In the genomic region with DNA sequence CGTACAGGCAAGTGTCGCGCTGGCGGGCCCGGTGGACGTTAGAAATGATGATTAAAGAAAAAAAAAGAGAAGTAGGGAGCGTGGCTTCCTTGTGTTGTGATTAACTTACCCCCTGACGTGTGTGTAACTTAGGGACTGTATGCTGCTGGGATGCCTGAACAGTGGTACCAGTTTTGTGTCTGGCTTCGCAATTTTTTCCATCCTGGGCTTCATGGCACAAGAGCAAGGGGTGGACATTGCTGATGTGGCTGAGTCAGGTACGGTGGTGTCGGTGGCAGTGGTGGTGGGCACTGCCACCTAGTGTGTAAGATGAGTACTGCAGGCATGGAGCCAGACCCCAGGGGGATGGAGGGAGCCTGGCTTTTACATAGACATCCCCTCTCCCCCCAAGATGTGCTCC, we compare ENCODE assay signal across 7 mouse cellular contexts. TPM values are rescaled to one million over a fixed set of nuclear protein-coding genes. Genes with fewer than 3 reads are reported as not detected.
DNase-seq lines count a peak whose midpoint lies in the region; ATAC-seq and TF ChIP-seq lines count a peak whose summit lies in the region.

No protein-coding gene starts in this region.

- 66% methylated on average over 11 of the region's 11 CpGs for WGBS in kidney, embryonic 14.5 days

- 0 out of 2 replicates have a peak, but pooled peaks have one; percentile 15 for ATAC-seq in G1E (ENCODE audit: extremely low read depth, insufficient number of reproducible peaks, low FRiP score, poor library complexity, severe bottlenecking)
- peak; percentile 28; the same call in 1 of the 2 replicates for ATAC-seq in kidney, embryonic 14.5 days (ENCODE audit: low FRiP score, low TSS enrichment)

- peak; percentile 56 for DNase-seq in G1E (ENCODE audit: low spot score)
- peak; percentile 82 to 85 for DNase-seq in cerebellum, postnatal 14 days
- DNase-seq in gastrocnemius, postnatal 10 days, result peak; percentile 72
- peak; percentile 68 for DNase-seq in lung, postnatal 10 days
- peak; percentile 77 for DNase-seq in ovary, postnatal 14 days (ENCODE audit: low spot score)

- H3K27me3 ChIP-seq in C2C12 (ENCODE audit: control insufficient read depth, insufficient read depth, insufficient read length) (no peaks in the 10 kb centered on the region), G1E (ENCODE audit: insufficient read depth, low read length) (peaks cover 5% of the 10 kb centered on the region; the same call in 1 of the 2 replicates)
- no peaks in the 10 kb centered on the region for H3K27me3 ChIP-seq in kidney, embryonic 14.5 days (ENCODE audit: control insufficient read depth, insufficient read depth, low read length)

- no peaks in the 10 kb centered on the region for H3K4me1 ChIP-seq in G1E (ENCODE audit: insufficient read depth, low read depth, low read length)
- H3K4me1 ChIP-seq in kidney, embryonic 14.5 days (ENCODE audit: control insufficient read depth, insufficient read depth, low read length), result peaks cover 14% of the 10 kb centered on the region; the same call in 1 of the 2 replicates

- H3K79me2 ChIP-seq in C2C12 (ENCODE audit: control insufficient read depth, insufficient read depth), result peaks cover 27% of the 10 kb centered on the region

- H3K4me3 ChIP-seq in C2C12 (ENCODE audit: insufficient read depth, poor library complexity, severe bottlenecking) (no peak overlapping the region), G1E (ENCODE audit: low read depth, low read length) (no peak overlapping the region)
- no peak overlapping the region for H3K4me3 ChIP-seq in kidney, embryonic 14.5 days (ENCODE audit: low read length)

- no peaks in the 10 kb centered on the region for H3K9me3 ChIP-seq in G1E (replicated peaks)
- no peaks in the 10 kb centered on the region for H3K9me3 ChIP-seq in kidney, embryonic 14.5 days (ENCODE audit: control insufficient read depth, low read length)

- no peaks in the 10 kb centered on the region for H3K79me3 ChIP-seq in C2C12 (ENCODE audit: low read depth)

- H3K36me3 ChIP-seq in C2C12 (ENCODE audit: control insufficient read depth, insufficient read depth) (peaks cover 99% of the 10 kb centered on the region), G1E (replicated peaks) (no peaks in the 10 kb centered on the region)
- H3K36me3 ChIP-seq in kidney, embryonic 14.5 days (ENCODE audit: control insufficient read depth, insufficient read depth, low read length), result peaks cover 69% of the 10 kb centered on the region

- H3K9ac ChIP-seq in kidney, embryonic 14.5 days (ENCODE audit: low read depth, low read length), result no peak overlapping the region

- H3K4me2 ChIP-seq in kidney, embryonic 14.5 days (replicated peaks; ENCODE audit: low read depth, low read length), result no peak overlapping the region

- H3K27ac ChIP-seq in kidney, embryonic 14.5 days (ENCODE audit: low read depth, low read length), result no peak overlapping the region

- H3ac ChIP-seq in C2C12 (ENCODE audit: control insufficient read depth, insufficient read length, low read depth), result no peak overlapping the region

- TF ChIP-seq CTCF in C2C12 (IDR thresholded peaks at IDR 0.05; ENCODE audit: control insufficient read depth, insufficient read depth, insufficient read length) (peak; percentile 82), G1E (IDR thresholded peaks at IDR 0.05; ENCODE audit: low read depth, low read length) (peak; percentile 97)

TF ChIP-seq in C2C12, 6 proteins besides CTCF, POLR2A, EP300 and RAD21:
- no peak for TF ChIP-seq MYOG (IDR thresholded peaks at IDR 0.05; ENCODE audit: control insufficient read depth, extremely low read depth, insufficient read length)
- TF ChIP-seq MYOD1 (IDR thresholded peaks at IDR 0.05; ENCODE audit: control insufficient read depth, insufficient read length, low read depth), result no peak
- TF ChIP-seq USF1 (IDR thresholded peaks at IDR 0.05; ENCODE audit: low read depth), result no peak
- no peak for TF ChIP-seq CEBPB (IDR thresholded peaks at IDR 0.05; ENCODE audit: low read depth)
- no peak for TF ChIP-seq FOSL1 (IDR thresholded peaks at IDR 0.05; ENCODE audit: insufficient read depth, low read length, poor library complexity, severe bottlenecking)
- no peak for TF ChIP-seq MAX (IDR thresholded peaks at IDR 0.05)
TF ChIP-seq in C2C12: peak in this region for 0.

RNA-seq across cellular contexts. Expression of a gene that starts 57.2 kb away (rescaled TPM):
- 97.0 TPM for polyA plus RNA-seq in C2C12 (2012; fragmentation: generic; extraction: Trizol)
- total RNA-seq in G1E (2014; fragmentation: Nextera tagmentation), result 1.6 TPM in 1 of 2 replicates, not detected in the other
- 2.8 and 3.8 TPM in 2 replicates for total RNA-seq in G1E (2017)
- 0.01 and 0.03 TPM in 2 replicates for polyA plus RNA-seq in G1E (2012)
- total RNA-seq in gastrocnemius, postnatal 10 days (2021), result 10 to 100 TPM; 43.1 to 64.5 TPM
- 51.7 and 95.1 TPM in 2 replicates for polyA plus RNA-seq in kidney, embryonic 14.5 days (2014; fragmentation: Nextera tagmentation; extraction: Ambion mirVana)

Comparison
In these comparisons a context has a peak if more than half of its experiments do, and no peak if none do; other contexts are left out.
1. RNA of a gene that starts 57.2 kb away (polyA plus RNA-seq): 97.0 TPM in C2C12 (single experiment) and 51.7 to 95.1 TPM in kidney, embryonic 14.5 days; 0.01 to 0.03 TPM in G1E; every median in the first group is over 10 times any median in the second.
2. Peak in every context shown above with its lines, with median percentiles within 50 percentile points of each other: DNase-seq.